Mouse (Mus musculus) E14TG2a.4 (cell line): Measurements from ENCODE around the gene Ankrd33.

Source experiments
- H3K27me3 ChIP-seq: 2 replicates; pipeline ENCODE4 v1.6.1; 2014; ENCODE audit warnings: low read length, control low read depth; ENCODE audit not compliant: insufficient read depth
- H3K36me3 ChIP-seq: 2 replicates; pipeline ENCODE4 v1.6.1; 2014; ENCODE audit warnings: low read length, control low read depth; ENCODE audit not compliant: insufficient read depth
- H3K4me1 ChIP-seq: replicated peaks from 2 replicates; pipeline ENCODE4 v1.6.1; 2014; ENCODE audit warnings: low read depth, low read length, control low read depth
- H3K4me3 ChIP-seq: replicated peaks from 2 replicates; pipeline ENCODE4 v1.5.1; 2014; ENCODE audit warnings: mild to moderate bottlenecking, low read length
- H3K9me3 ChIP-seq: 2 replicates; pipeline ENCODE4 v1.6.1; 2014; ENCODE audit warnings: low read length, control low read depth
- CTCF ChIP-seq: conservative IDR thresholded peaks from 2 replicates; pipeline ENCODE4 v1.5.1; 2014; ENCODE audit warnings: low read length
- NANOG ChIP-seq: IDR thresholded peaks from 2 replicates; pipeline ENCODE4 v1.6.1; 2014; ENCODE audit warnings: borderline replicate concordance, low read length, mixed read lengths
- POU5F1 ChIP-seq: IDR thresholded peaks from 2 replicates; pipeline ENCODE4 v1.6.1; 2014; ENCODE audit warnings: low read length, borderline replicate concordance

Ankrd33 gene

DNA sequence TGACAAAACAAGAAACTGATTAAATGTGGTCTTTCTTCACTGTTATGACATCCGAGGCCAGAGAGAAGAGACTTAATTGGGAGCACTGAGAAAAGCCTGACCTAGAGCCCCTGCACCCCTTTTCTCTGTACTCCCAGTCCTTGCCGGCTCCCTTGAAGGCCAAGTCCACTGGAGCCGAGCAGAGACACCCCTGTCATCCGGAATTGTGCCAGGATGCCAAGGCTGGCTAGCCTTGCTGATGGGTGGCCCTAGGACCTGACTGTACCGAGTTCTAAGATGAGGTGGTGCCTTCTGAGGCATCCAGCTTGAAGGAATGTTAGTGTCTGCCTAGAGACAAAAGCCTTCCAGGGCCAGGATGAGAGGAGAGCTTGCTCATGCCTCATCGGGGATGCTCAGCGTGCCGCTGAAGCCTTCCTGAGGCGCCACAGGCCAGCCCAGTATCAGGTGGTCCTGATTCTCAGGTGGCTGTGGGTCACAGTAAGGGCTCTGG lies 35.5 kb upstream of the Ankrd33 start:
- TF ChIP-seq NANOG = no peak
- no peak for TF ChIP-seq POU5F1
- no peak for TF ChIP-seq CTCF
- Histone ChIP-seq H3K27me3 (peaks cover 56% of the 10 kb centered on the region), H3K36me3 (no peaks in the 10 kb centered on the region), H3K4me1 (peaks cover 82% of the 10 kb centered on the region), H3K9me3 (no peaks in the 10 kb centered on the region), H3K4me3 (peak overlapping the region; percentile 24; the same call in 1 of the 2 replicates)

GRCm38 (mm10) chr15:101081035-101081548 lies 34.5 kb upstream of the Ankrd33 start:
- Histone ChIP-seq H3K4me3 (peak overlapping the region; percentile 37; the same call in 1 of the 2 replicates), H3K9me3 (no peaks in the 10 kb centered on the region), H3K36me3 (no peaks in the 10 kb centered on the region), H3K4me1 (peaks cover 77% of the 10 kb centered on the region), H3K27me3 (peaks cover 46% of the 10 kb centered on the region)
- TF ChIP-seq CTCF (no peak), NANOG (no peak), POU5F1 (no peak)

- no peaks in the 10 kb centered on the region for H3K9me3 ChIP-seq
- no peaks in the 10 kb centered on the region for H3K36me3 ChIP-seq
- TF ChIP-seq CTCF = no peak
- no peak for TF ChIP-seq POU5F1
- TF ChIP-seq NANOG = no peak
- H3K4me3 ChIP-seq = peak overlapping the region; percentile 17; the same call in 1 of the 2 replicates
- H3K27me3 ChIP-seq = peaks cover 45% of the 10 kb centered on the region
- peaks cover 67% of the 10 kb centered on the region for H3K4me1 ChIP-seq
Measured at GRCm38 (mm10) chr15:101082236-101082635, 33.3 kb upstream of the Ankrd33 start.

DNA sequence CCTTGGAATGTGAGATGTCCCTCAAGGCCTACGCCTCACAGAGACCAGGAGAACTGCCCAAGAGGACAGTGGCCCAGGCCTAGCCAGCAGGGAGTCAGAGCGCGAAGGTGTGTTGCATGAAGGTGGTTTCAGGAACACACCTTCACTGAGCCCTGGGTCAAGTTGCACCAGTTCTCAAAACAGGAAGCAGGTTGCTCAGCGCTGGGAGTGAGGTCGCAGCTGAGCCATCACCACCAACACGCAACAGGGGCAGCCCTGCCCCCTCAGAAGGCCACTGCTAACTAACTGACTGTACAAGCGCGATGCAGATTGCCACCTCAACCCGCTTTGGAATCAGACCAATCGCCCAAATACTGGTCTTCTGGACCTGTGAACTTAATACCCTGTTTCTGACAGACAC lies 31.1 kb upstream of the Ankrd33 start:
- Histone ChIP-seq H3K36me3 (no peaks in the 10 kb centered on the region), H3K4me3 (peak overlapping the region; percentile 43), H3K27me3 (peaks cover 26% of the 10 kb centered on the region), H3K9me3 (no peaks in the 10 kb centered on the region), H3K4me1 (peaks cover 60% of the 10 kb centered on the region)
- TF ChIP-seq NANOG (no peak), CTCF (no peak), POU5F1 (no peak)

DNA sequence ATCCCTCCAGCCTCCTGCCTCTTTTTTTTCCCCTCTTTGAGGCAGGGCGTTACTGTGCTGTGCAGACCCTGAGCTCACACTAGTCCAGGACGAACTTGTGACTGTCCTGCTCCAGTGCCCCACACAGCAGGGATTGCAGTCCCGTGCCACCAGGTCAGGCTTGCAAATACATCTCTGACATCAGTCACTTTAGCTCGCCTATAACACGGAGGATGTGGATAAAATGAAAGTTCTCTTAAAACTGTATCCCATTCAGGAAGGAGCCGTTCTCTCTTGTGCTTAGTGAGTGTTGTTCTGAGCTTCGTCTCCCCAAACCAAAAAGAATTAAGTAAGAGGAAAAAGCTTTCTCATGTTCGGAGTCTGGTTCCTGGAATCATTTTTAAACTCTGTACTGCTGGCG lies 29.1 kb upstream of the Ankrd33 start:
- H3K4me1 ChIP-seq = peaks cover 46% of the 10 kb centered on the region
- TF ChIP-seq NANOG = no peak
- no peak for TF ChIP-seq CTCF
- no peak for TF ChIP-seq POU5F1
- H3K4me3 ChIP-seq = no peak overlapping the region
- H3K27me3 ChIP-seq = peaks cover 20% of the 10 kb centered on the region
- no peaks in the 10 kb centered on the region for H3K36me3 ChIP-seq
- no peaks in the 10 kb centered on the region for H3K9me3 ChIP-seq

- TF ChIP-seq CTCF (no peak), NANOG (no peak), POU5F1 (no peak)
Measured at GRCm38 (mm10) chr15:101086956-101087355, 28.6 kb upstream of the Ankrd33 start.

DNA sequence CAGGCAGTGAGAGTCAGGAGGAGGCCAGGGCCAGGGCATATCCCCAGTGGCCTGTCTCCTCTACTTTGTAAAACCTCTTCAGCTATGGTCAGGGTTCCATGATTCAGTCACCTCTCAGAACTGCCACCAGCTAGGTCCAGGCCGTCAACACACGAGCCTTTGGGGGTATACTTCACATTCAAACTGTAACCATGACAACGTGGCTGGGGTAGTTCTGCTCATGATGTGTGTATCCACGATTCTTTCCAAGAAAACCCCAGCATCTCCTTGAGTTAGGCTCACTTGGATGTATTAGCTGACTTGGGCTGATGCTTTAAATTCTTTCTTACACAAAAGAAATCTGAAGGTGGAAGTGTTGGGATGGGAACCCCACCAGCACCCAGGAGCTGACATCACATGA lies 27.3 kb upstream of the Ankrd33 start:
- Histone ChIP-seq H3K4me1 (peaks cover 46% of the 10 kb centered on the region), H3K27me3 (peaks cover 22% of the 10 kb centered on the region), H3K4me3 (no peak overlapping the region), H3K9me3 (no peaks in the 10 kb centered on the region), H3K36me3 (no peaks in the 10 kb centered on the region)
- no peak for TF ChIP-seq NANOG
- no peak for TF ChIP-seq POU5F1
- TF ChIP-seq CTCF = no peak

More at GRCm38 (mm10) chr15:101086956-101087355, 28.6 kb upstream of the Ankrd33 start:
- Histone ChIP-seq H3K27me3 (peaks cover 22% of the 10 kb centered on the region), H3K9me3 (no peaks in the 10 kb centered on the region), H3K36me3 (no peaks in the 10 kb centered on the region), H3K4me1 (peaks cover 47% of the 10 kb centered on the region), H3K4me3 (no peak overlapping the region)

- no peaks in the 10 kb centered on the region for H3K36me3 ChIP-seq
- TF ChIP-seq POU5F1 = no peak
- TF ChIP-seq NANOG = no peak
- TF ChIP-seq CTCF = no peak
- peaks cover 16% of the 10 kb centered on the region; the same call in 1 of the 2 replicates for H3K27me3 ChIP-seq
- no peak overlapping the region for H3K4me3 ChIP-seq
- H3K4me1 ChIP-seq = peaks cover 62% of the 10 kb centered on the region
- no peaks in the 10 kb centered on the region for H3K9me3 ChIP-seq
Measured at GRCm38 (mm10) chr15:101091551-101091950, 24.0 kb upstream of the Ankrd33 start.

DNA sequence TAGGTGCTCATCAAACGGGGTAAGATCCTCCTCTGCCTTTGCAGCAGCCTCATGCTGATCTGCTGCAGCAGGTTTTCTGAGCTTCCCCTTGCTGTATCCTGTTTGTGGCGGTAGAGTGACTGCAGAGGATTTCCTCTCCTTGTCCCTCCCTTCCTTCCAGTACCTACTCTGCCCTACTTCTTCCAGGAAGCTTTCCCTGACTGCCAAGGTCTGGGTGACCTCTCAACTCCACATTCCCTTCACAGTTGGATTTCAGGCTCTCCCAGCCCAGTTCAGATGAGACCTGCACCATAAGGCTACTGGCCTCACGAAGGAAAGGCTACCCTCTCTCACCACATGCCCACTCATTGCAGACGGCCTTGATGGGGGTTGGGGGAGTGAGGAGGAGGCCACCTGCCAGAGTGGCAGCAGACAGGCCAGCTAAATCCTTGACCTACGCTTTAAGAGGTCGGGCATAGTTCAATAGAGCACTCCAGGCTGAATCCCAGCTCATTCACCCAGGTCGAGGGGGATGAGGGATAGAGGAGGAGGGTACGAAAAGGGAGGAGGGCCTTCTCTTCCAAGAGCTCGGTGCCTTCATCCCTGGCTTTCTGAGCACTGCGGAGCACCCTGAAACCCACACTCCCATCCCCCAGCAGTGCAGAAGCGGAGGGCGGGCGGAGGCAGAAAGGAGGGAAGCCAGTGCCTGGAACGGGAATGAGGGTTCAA lies 23.3 kb upstream of the Ankrd33 start:
- Histone ChIP-seq H3K36me3 (no peaks in the 10 kb centered on the region), H3K27me3 (peaks cover 11% of the 10 kb centered on the region; the same call in 1 of the 2 replicates)
- TF ChIP-seq POU5F1 = no peak
- TF ChIP-seq CTCF = no peak
- no peak for TF ChIP-seq NANOG

More for the DNA sequence above, 23.3 kb upstream of the Ankrd33 start:
- Histone ChIP-seq H3K9me3 (no peaks in the 10 kb centered on the region), H3K4me1 (peaks cover 69% of the 10 kb centered on the region), H3K4me3 (peak overlapping the region; percentile 73)
